Mouse (Mus musculus): ENCODE data around the gene Itk. TPM values are rescaled to one million over a fixed set of nuclear protein-coding genes. Genes with fewer than 3 reads are reported as not detected.

Gene Itk
- polyA plus RNA-seq, 1 experiment from 2014 or later, result not detected

DNA sequence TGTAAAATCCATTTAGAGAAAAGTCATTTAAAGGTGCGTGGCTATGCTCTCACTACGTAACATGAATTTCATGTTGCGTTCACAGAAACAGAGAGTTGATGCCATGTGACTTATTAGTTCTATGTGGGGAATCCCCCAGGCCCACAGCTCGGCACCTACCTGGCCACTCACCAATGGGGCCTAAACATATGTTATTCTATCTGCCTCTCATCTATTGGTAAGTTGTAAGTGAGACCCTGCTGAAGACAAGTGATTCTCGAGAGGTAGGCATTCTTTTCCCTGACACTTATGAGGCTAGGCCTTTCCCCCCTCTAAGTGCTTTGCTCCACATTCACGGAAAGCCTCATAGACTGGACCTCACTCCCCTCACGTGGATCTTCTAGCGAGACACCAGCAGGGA lies 2.8 kb downstream of the Itk start:
- Histone ChIP-seq H3K27me3 (ENCODE audit: control insufficient read depth, insufficient read depth, low read length) (no peaks in the 10 kb centered on the region), H3K36me3 (ENCODE audit: control insufficient read depth, insufficient read depth, low read length) (no peaks in the 10 kb centered on the region), H3K27ac (ENCODE audit: low read depth, low read length) (no peak overlapping the region), H3K9me3 (replicated peaks; ENCODE audit: control insufficient read depth, low read length) (no peaks in the 10 kb centered on the region), H3K4me3 (ENCODE audit: low read depth, low read length) (no peak overlapping the region), H3K9ac (ENCODE audit: low read depth, low read length) (no peak overlapping the region), H3K4me2 (no peak overlapping the region), H3K4me1 (ENCODE audit: control insufficient read depth, insufficient read depth, low read length) (no peaks in the 10 kb centered on the region)
- WGBS (ENCODE audit: insufficient replicate concordance), result 75% methylated on average over 8 of the region's 8 CpGs
- ATAC-seq (replicated peaks; ENCODE audit: insufficient number of reproducible peaks, low FRiP score, low TSS enrichment), result no peak

DNA sequence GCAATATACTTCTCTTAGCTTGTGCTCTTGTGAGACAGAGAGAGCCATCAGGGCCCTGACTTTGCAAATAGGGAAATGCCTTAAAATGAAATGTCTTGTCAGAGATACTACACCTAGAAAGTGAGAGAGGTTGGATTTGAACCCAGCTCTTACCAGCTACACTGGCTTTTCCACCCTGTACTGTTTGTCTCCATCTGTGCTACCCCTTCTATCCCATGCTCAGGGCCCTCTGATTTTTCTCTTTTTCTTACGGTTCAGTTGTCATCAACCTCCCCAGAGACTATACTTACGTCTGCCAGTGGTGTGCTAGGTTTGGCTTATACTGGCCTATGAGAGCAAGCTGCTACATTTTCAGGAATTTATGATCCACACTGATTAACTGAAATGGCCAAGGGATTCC lies 4.4 kb downstream of the Itk start:
- Histone ChIP-seq H3K4me2 (no peak overlapping the region), H3K36me3 (ENCODE audit: control insufficient read depth, insufficient read depth, low read length) (no peaks in the 10 kb centered on the region), H3K4me3 (ENCODE audit: low read depth, low read length) (no peak overlapping the region), H3K4me1 (ENCODE audit: control insufficient read depth, insufficient read depth, low read length) (no peaks in the 10 kb centered on the region), H3K9ac (ENCODE audit: low read depth, low read length) (no peak overlapping the region), H3K27me3 (ENCODE audit: control insufficient read depth, insufficient read depth, low read length) (no peaks in the 10 kb centered on the region), H3K9me3 (replicated peaks; ENCODE audit: control insufficient read depth, low read length) (no peaks in the 10 kb centered on the region), H3K27ac (ENCODE audit: low read depth, low read length) (no peak overlapping the region)
- WGBS (ENCODE audit: insufficient replicate concordance), result 62% methylated on average over 2 of the region's 2 CpGs
- no peak for ATAC-seq (replicated peaks; ENCODE audit: insufficient number of reproducible peaks, low FRiP score, low TSS enrichment)

DNA sequence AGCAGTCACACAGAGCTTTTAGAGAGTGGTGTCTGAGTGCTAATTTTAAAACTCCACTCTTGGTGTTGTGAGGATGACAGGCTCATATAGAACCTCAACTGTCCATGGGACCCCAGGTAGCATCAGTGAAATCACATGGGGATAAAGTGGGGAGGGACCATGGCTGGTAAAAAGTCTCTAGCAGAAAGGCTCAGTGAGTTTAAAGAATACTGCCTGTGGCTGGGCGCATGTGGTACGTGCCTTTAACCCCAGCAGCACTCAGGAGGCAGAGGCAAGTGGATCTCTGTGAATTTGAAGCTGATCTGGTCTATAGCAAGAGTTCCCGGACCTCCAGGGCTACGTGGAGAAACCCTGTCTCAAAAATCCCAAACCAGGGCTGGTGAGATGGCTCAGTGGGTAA lies 6.8 kb downstream of the Itk start:
- Histone ChIP-seq H3K36me3 (ENCODE audit: control insufficient read depth, insufficient read depth, low read length) (no peaks in the 10 kb centered on the region), H3K27ac (ENCODE audit: low read depth, low read length) (no peak overlapping the region), H3K9me3 (replicated peaks; ENCODE audit: control insufficient read depth, low read length) (no peaks in the 10 kb centered on the region), H3K27me3 (ENCODE audit: control insufficient read depth, insufficient read depth, low read length) (no peaks in the 10 kb centered on the region), H3K4me1 (ENCODE audit: control insufficient read depth, insufficient read depth, low read length) (no peaks in the 10 kb centered on the region), H3K4me2 (no peak overlapping the region), H3K4me3 (ENCODE audit: low read depth, low read length) (no peak overlapping the region), H3K9ac (ENCODE audit: low read depth, low read length) (no peak overlapping the region)
- WGBS (ENCODE audit: insufficient replicate concordance), result 89% methylated on average over 4 of the region's 4 CpGs
- ATAC-seq (replicated peaks; ENCODE audit: insufficient number of reproducible peaks, low FRiP score, low TSS enrichment), result no peak

DNA sequence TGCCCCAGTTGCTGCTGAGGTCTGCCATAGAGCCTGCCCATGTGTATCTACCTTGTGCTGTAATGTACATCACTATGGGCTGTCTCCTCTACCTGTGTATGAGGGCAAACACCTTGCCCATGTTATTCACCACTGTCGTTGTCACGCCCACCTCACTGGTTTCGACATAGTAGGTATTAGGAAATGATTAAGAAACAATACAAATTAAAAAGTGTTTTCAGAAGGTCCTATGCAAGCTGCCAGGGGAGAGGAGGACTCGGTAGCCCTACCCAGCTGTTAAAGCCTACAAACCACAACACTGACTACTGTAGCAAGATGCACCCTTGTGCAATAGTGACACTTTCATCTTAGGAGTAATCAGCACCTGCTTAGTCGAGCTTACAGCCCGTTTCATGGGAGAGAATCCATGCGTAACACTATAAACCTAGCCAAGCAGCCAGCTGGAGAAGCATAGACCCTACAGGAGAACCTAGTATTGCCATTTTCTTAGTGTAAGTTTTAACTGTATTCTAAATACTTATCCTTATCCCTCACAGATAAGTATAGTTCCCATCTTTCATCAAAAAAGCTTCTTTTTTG lies 9.1 kb downstream of the Itk start:
- Histone ChIP-seq H3K4me3 (ENCODE audit: low read depth, low read length) (no peak overlapping the region), H3K9me3 (replicated peaks; ENCODE audit: control insufficient read depth, low read length) (no peaks in the 10 kb centered on the region), H3K9ac (ENCODE audit: low read depth, low read length) (no peak overlapping the region), H3K36me3 (ENCODE audit: control insufficient read depth, insufficient read depth, low read length) (no peaks in the 10 kb centered on the region), H3K4me1 (ENCODE audit: control insufficient read depth, insufficient read depth, low read length) (no peaks in the 10 kb centered on the region), H3K27ac (ENCODE audit: low read depth, low read length) (no peak overlapping the region), H3K27me3 (ENCODE audit: control insufficient read depth, insufficient read depth, low read length) (no peaks in the 10 kb centered on the region), H3K4me2 (no peak overlapping the region)
- ATAC-seq (replicated peaks; ENCODE audit: insufficient number of reproducible peaks, low FRiP score, low TSS enrichment), result no peak
- 84% methylated on average over 7 of the region's 7 CpGs for WGBS (ENCODE audit: insufficient replicate concordance)

DNA sequence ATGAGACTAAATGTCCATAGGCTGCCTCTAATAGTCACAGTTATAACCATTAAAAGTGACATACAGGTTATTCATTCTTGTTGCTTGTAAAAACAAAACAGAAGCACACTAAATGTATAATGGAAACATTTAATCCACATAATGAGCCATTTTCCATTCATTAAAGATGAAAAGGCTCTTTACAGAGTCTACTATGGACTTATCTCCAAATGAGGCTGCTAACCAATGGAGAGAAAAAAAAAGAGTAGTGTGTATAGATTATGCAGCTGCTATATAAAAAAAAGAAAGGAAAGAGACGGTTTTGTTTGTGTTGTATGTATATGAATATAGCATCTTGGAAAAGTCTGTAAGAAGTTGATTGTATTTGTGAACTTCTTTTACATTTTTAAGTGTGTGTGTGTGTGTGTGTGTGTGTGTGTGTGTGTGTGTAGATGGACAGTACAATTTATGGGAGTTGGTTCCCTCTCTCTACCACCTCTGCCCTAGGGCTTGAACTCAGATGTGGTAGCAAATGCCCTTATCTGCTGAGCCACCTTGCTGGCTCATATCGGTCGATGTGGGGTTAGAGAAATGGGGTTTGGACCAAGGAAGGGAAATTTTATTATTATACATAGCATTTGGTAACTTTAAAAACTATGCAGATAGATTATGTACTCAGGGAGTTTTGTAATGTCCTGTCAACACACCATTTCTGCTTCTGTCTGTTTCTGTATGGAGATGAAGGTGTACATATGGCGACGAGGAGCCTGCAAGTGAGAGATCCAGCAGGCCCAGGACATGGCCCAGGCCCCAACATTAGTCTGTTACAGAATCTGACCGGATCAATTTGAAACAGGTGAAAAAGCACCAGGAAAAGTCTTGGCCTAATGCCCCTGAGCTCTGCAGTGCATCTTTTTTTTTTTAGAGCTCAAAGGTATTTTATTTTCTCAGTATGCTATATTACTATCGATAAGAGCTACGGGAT lies 11.2 kb downstream of the Itk start:
- ATAC-seq (replicated peaks; ENCODE audit: insufficient number of reproducible peaks, low FRiP score, low TSS enrichment), result no peak
- Histone ChIP-seq H3K4me2 (no peak overlapping the region), H3K27ac (ENCODE audit: low read depth, low read length) (no peak overlapping the region), H3K27me3 (ENCODE audit: control insufficient read depth, insufficient read depth, low read length) (no peaks in the 10 kb centered on the region), H3K4me1 (ENCODE audit: control insufficient read depth, insufficient read depth, low read length) (no peaks in the 10 kb centered on the region), H3K4me3 (ENCODE audit: low read depth, low read length) (no peak overlapping the region), H3K36me3 (ENCODE audit: control insufficient read depth, insufficient read depth, low read length) (no peaks in the 10 kb centered on the region), H3K9me3 (replicated peaks; ENCODE audit: control insufficient read depth, low read length) (no peaks in the 10 kb centered on the region), H3K9ac (ENCODE audit: low read depth, low read length) (no peak overlapping the region)
- WGBS (ENCODE audit: insufficient replicate concordance), result 80% methylated on average over 8 of the region's 8 CpGs

DNA sequence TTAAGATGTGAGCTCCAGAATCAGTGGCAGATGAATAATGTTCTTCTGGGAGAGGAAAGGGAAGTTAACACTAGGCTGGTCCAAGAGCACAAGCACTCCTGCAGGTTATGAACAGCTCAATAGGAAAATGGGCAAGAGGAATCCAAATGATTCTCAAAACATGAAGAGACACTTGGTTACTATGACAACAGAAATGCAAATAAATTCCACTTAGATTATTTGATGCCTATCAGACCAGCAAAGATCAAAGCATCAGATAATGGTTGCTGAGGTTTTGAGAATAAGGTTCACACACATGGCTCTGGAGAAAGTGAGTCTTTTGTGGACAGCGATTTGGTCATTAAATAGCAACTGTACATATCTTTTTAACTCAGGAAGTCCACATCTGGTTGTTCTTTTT lies 12.0 kb downstream of the Itk start:
- WGBS (ENCODE audit: insufficient replicate concordance), result 70% methylated on average over 1 of the region's 1 CpGs
- ATAC-seq (replicated peaks; ENCODE audit: insufficient number of reproducible peaks, low FRiP score, low TSS enrichment), result no peak
- Histone ChIP-seq H3K27me3 (ENCODE audit: control insufficient read depth, insufficient read depth, low read length) (no peaks in the 10 kb centered on the region), H3K36me3 (ENCODE audit: control insufficient read depth, insufficient read depth, low read length) (no peaks in the 10 kb centered on the region), H3K4me1 (ENCODE audit: control insufficient read depth, insufficient read depth, low read length) (no peaks in the 10 kb centered on the region), H3K27ac (ENCODE audit: low read depth, low read length) (no peak overlapping the region), H3K9ac (ENCODE audit: low read depth, low read length) (no peak overlapping the region), H3K4me2 (no peak overlapping the region), H3K4me3 (ENCODE audit: low read depth, low read length) (no peak overlapping the region), H3K9me3 (replicated peaks; ENCODE audit: control insufficient read depth, low read length) (no peaks in the 10 kb centered on the region)

DNA sequence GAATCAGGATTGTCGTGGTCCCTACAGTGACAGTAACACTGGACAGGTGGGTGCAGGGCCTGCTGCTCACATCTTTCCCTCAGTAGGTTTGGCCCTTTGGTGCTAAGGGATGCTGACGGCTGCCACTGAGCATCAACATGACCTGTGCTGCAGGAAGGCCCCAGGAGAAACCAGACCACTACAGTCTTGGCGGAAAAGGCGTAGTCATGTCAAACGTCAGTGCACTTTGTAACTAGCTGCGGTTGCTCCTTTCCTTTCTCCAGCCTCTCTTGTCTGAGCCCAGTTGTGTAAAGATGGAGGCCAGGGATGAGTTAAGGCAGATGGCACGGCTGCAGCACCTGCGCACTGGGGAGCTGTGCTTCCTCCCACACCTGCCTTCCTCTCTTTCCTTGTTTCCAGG lies 14.3 kb downstream of the Itk start:
- H3K4me2 ChIP-seq, result no peak overlapping the region

DNA sequence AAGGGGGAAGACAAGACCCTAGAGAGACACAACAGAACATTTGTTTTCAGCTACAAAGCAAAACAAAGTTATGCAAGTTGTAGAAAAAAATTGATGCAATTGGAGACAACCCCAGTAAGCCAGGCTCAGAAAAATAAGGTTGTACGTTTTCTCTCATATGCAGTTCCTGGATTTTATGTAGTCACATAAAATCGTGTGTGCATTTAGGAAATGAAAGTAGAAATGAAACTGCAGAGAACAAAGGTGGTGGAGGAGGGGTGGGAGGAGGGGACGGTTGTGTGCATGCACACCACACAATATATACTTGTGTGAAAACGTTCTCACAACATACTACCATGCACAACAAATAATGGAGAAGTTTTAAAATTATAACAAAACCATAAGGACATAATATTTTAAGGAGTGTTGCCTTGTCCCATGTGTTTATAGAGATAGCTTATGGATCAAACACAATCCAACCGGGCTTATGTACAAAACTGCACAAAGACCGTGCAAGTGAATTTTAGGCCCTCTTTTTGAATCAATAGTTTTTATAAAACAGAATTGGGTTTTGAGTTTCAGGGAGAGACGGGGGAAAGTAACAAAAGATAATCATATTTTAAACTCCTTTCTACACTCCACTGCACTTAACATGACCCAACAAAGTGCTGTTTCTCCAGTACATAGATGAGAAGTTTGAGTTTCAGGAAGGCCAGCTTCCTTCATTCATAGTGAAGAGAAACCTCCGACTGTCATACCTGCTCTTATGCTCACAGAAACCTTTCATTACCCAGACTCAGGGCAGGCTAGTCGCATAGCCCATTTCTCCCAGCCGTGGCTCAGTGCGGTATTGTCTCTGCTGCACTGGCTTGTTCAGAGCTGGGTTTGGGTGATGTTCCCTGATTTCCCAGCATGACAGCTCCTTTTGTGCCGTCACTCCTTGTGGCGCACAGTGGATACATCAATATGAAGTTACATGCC lies 16.0 kb downstream of the Itk start:
- ATAC-seq (replicated peaks; ENCODE audit: insufficient number of reproducible peaks, low FRiP score, low TSS enrichment), result no peak
- no peaks in the 10 kb centered on the region for H3K36me3 ChIP-seq (ENCODE audit: control insufficient read depth, insufficient read depth, low read length)
- H3K4me2 ChIP-seq, result no peak overlapping the region
- no peak overlapping the region for H3K27ac ChIP-seq (ENCODE audit: low read depth, low read length)
- 77% methylated on average over 13 of the region's 13 CpGs for WGBS (ENCODE audit: insufficient replicate concordance)
- H3K9me3 ChIP-seq (replicated peaks; ENCODE audit: control insufficient read depth, low read length), result no peaks in the 10 kb centered on the region
- no peaks in the 10 kb centered on the region for H3K4me1 ChIP-seq (ENCODE audit: control insufficient read depth, insufficient read depth, low read length)
- H3K27me3 ChIP-seq (ENCODE audit: control insufficient read depth, insufficient read depth, low read length), result no peaks in the 10 kb centered on the region
- no peak overlapping the region for H3K9ac ChIP-seq (ENCODE audit: low read depth, low read length)
- no peak overlapping the region for H3K4me3 ChIP-seq (ENCODE audit: low read depth, low read length)

More for the DNA sequence above, 14.3 kb downstream of the Itk start:
- no peaks in the 10 kb centered on the region for H3K4me1 ChIP-seq (ENCODE audit: control insufficient read depth, insufficient read depth, low read length)
- H3K9ac ChIP-seq (ENCODE audit: low read depth, low read length), result no peak overlapping the region
- WGBS (ENCODE audit: insufficient replicate concordance), result 77% methylated on average over 8 of the region's 8 CpGs
- no peak overlapping the region for H3K4me3 ChIP-seq (ENCODE audit: low read depth, low read length)
- H3K36me3 ChIP-seq (ENCODE audit: control insufficient read depth, insufficient read depth, low read length), result no peaks in the 10 kb centered on the region
- H3K9me3 ChIP-seq (replicated peaks; ENCODE audit: control insufficient read depth, low read length), result no peaks in the 10 kb centered on the region
- H3K27ac ChIP-seq (ENCODE audit: low read depth, low read length), result no peak overlapping the region
- no peaks in the 10 kb centered on the region for H3K27me3 ChIP-seq (ENCODE audit: control insufficient read depth, insufficient read depth, low read length)
- ATAC-seq (replicated peaks; ENCODE audit: insufficient number of reproducible peaks, low FRiP score, low TSS enrichment), result no peak
